Mouse (Mus musculus) kidney, adult 2 months (tissue): ENCODE results near the gene Ap1s1.

Experiments
- CTCF ChIP-seq: fragments of 200-500 bp; conservative IDR thresholded peaks from 2 replicates; pipeline ENCODE4 v1.5.1; 2011; ENCODE audit warnings: low read depth, mild to moderate bottlenecking, control low read depth, low read length, moderate library complexity, mixed read lengths; ENCODE audit not compliant: insufficient read depth, insufficient read length
- POLR2A ChIP-seq: fragments of 200-500 bp; IDR thresholded peaks from one replicate; pipeline ENCODE4 v1.6.1; 2011; ENCODE audit warnings: low read depth, low read length, control low read depth

- no peak for TF ChIP-seq CTCF
- TF ChIP-seq POLR2A, result no peak
Measured at GRCm38 (mm10) chr5:137062601-137063000, 16.7 kb upstream of the Ap1s1 start.
